Mouse (Mus musculus) erythroblast, embryonic 14.5 days (primary cell): ENCODE results near the gene Mkln1. TPM values are rescaled to one million over a fixed set of nuclear protein-coding genes. Genes with fewer than 3 reads are reported as not detected.

Source experiments
- H3K27me3 ChIP-seq: 2 replicates; pipeline ENCODE4 v1.6.1; 2012; ENCODE audit warnings: inconsistent platforms; ENCODE audit not compliant: control insufficient read depth
- H3K36me3 ChIP-seq: 2 replicates; pipeline ENCODE4 v1.6.1; 2012; ENCODE audit warnings: mild to moderate bottlenecking, inconsistent platforms; ENCODE audit not compliant: control insufficient read depth
- H3K4me1 ChIP-seq: 2 replicates; pipeline ENCODE4 v1.6.1; 2012; ENCODE audit warnings: inconsistent platforms; ENCODE audit not compliant: control insufficient read depth
- H3K4me3 ChIP-seq: replicated peaks from 2 replicates; pipeline ENCODE3; 2012; ENCODE audit warnings: moderate library complexity, mild to moderate bottlenecking, inconsistent platforms
- H3K9me3 ChIP-seq: 2 replicates; pipeline ENCODE4 v1.6.1; 2012; ENCODE audit warnings: low read length, inconsistent platforms, mixed read lengths; ENCODE audit not compliant: control insufficient read depth
- GATA1 ChIP-seq: IDR thresholded peaks from 2 replicates; pipeline ENCODE4 v1.6.1; 2012; ENCODE audit warnings: low read length, inconsistent platforms, mixed read lengths
- TAL1 ChIP-seq: IDR thresholded peaks from 3 replicates; pipeline ENCODE4 v1.6.1; 2012; ENCODE audit warnings: low read length, inconsistent platforms, mixed read lengths
- polyA plus RNA-seq: library from polyadenylated mRNA; stranded (reverse); fragments of >175 nt; gene quantifications from 2 replicates; pipeline ENCODE4 v1.2.3, GENCODE M21; 2012

Mkln1 gene
- polyA plus RNA-seq, 1 experiment: 4.1 TPM

DNA sequence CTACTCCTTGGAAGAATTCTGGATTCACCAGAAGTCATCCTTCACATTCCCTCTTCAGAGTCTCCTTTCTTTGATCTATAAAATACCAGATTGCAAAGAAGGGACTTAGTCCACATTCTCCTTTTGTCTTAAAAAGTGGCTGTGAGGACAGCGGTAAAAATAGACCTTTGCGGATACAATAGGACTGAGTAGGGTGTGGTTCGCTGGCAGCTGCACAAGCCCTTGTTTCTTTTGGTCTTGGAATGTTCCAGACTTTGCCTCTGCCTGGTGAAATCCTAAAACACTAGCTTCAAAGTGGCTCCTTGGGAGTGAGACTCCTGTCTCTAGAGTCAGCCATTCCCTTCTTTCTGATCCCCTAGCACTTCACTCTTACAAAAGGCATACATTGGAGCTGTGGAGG, 27.4 kb upstream of the Mkln1 start:
- H3K9me3 ChIP-seq: no peaks in the 10 kb centered on the region
- no peaks in the 10 kb centered on the region for H3K27me3 ChIP-seq
- H3K4me3 ChIP-seq: no peak overlapping the region
- H3K36me3 ChIP-seq: no peaks in the 10 kb centered on the region
- H3K4me1 ChIP-seq: no peaks in the 10 kb centered on the region
- TF ChIP-seq GATA1 (no peak), TAL1 (no peak)

DNA sequence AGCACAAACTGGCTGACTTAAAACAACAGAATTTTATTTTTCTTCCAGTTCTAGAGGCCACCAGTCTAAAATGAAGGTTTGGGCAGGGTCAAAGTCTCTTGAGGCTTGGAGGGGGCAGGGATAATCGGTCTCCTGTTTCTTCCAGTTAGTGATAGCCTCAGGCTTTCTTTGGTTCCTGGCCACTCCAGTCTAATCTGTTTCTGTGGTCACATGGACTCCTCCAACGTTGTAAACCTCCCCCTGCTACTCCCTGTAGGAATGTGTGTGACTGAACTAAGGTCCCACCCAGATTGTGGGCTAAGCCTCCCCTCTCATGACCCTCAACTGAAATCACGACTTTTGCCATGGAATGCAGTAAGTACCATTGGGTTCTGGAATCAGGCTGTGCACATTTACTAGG, 25.9 kb upstream of the Mkln1 start:
- H3K4me1 ChIP-seq: no peaks in the 10 kb centered on the region
- TF ChIP-seq GATA1 (no peak), TAL1 (no peak)
- H3K27me3 ChIP-seq: no peaks in the 10 kb centered on the region
- H3K4me3 ChIP-seq: no peak overlapping the region
- H3K9me3 ChIP-seq: no peaks in the 10 kb centered on the region
- no peaks in the 10 kb centered on the region for H3K36me3 ChIP-seq

- H3K36me3 ChIP-seq: no peaks in the 10 kb centered on the region
- H3K4me3 ChIP-seq: no peak overlapping the region
- no peaks in the 10 kb centered on the region for H3K4me1 ChIP-seq
- H3K9me3 ChIP-seq: no peaks in the 10 kb centered on the region
- H3K27me3 ChIP-seq: no peaks in the 10 kb centered on the region
- TF ChIP-seq GATA1: no peak
- no peak for TF ChIP-seq TAL1
Measured at GRCm38 (mm10) chr6:31373084-31373673, 25.4 kb upstream of the Mkln1 start.

GRCm38 (mm10) chr6:31382989-31383388, 15.5 kb upstream of the Mkln1 start:
- no peaks in the 10 kb centered on the region for H3K36me3 ChIP-seq
- H3K27me3 ChIP-seq: no peaks in the 10 kb centered on the region
- H3K4me3 ChIP-seq: no peak overlapping the region
- H3K9me3 ChIP-seq: peaks cover 2% of the 10 kb centered on the region; the same call in 1 of the 2 replicates
- H3K4me1 ChIP-seq: peaks cover 3% of the 10 kb centered on the region
- TF ChIP-seq TAL1 (no peak), GATA1 (no peak)

GRCm38 (mm10) chr6:31384794-31385193, 13.7 kb upstream of the Mkln1 start:
- no peak overlapping the region for H3K4me3 ChIP-seq
- peaks cover 3% of the 10 kb centered on the region for H3K4me1 ChIP-seq
- H3K36me3 ChIP-seq: no peaks in the 10 kb centered on the region; the same call in 1 of the 2 replicates
- no peaks in the 10 kb centered on the region for H3K27me3 ChIP-seq
- no peak for TF ChIP-seq GATA1
- TF ChIP-seq TAL1: no peak
- H3K9me3 ChIP-seq: peaks cover 2% of the 10 kb centered on the region; the same call in 1 of the 2 replicates

GRCm38 (mm10) chr6:31385281-31386145, 13.0 kb upstream of the Mkln1 start:
- Histone ChIP-seq H3K27me3 (no peaks in the 10 kb centered on the region), H3K36me3 (no peaks in the 10 kb centered on the region; the same call in 1 of the 2 replicates)
- TF ChIP-seq TAL1: no peak
- no peak for TF ChIP-seq GATA1

GRCm38 (mm10) chr6:31389716-31390115, 8.8 kb upstream of the Mkln1 start:
- Histone ChIP-seq H3K9me3 (no peaks in the 10 kb centered on the region), H3K36me3 (peaks cover 3% of the 10 kb centered on the region; the same call in 1 of the 2 replicates), H3K27me3 (no peaks in the 10 kb centered on the region), H3K4me3 (no peak overlapping the region), H3K4me1 (peaks cover 4% of the 10 kb centered on the region; the same call in 1 of the 2 replicates)
- TF ChIP-seq GATA1: no peak
- TF ChIP-seq TAL1: no peak

More at GRCm38 (mm10) chr6:31385281-31386145, 13.0 kb upstream of the Mkln1 start:
- H3K4me1 ChIP-seq: peaks cover 3% of the 10 kb centered on the region
- peaks cover under 1% of the 10 kb centered on the region; the same call in 1 of the 2 replicates for H3K9me3 ChIP-seq
- no peak overlapping the region for H3K4me3 ChIP-seq

DNA sequence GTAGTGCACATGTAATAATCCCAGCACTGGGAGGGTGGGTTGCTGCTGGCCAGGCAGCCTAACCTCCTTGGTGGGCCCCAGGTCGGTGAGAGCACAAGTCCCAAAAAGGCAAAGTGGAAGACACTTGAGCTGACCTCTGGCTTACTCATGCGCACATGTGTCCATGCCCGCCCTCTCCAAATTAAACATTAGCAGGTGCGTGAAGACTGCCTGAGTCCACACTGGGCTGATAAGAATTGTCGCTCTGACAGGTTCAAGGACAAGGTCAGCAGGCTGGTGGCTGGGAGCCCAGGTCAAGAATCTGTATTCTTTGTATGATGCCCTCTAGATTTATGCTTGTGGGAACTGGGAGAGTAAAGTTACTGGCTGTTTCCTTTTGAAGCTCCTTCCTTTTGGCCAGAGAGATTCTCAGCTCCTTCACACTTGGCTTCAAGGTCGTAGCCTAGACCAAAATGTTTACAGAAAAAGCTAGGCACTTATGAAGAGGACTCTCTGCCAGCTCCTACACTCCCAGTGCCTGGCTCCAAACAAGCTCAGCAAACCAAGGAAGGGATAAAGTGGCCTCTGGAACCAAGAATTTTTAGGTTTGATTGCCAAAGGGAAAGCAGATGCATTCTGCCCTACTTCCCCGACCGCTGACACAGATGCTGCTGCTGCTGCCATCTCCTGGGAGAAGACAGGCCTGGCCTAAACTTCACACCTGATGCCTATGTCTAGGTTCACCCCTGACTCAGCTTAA, 8.1 kb upstream of the Mkln1 start:
- H3K4me1 ChIP-seq: peaks cover 4% of the 10 kb centered on the region; the same call in 1 of the 2 replicates
- no peaks in the 10 kb centered on the region for H3K9me3 ChIP-seq
- no peak overlapping the region for H3K4me3 ChIP-seq
- H3K27me3 ChIP-seq: no peaks in the 10 kb centered on the region
- TF ChIP-seq GATA1: no peak
- TF ChIP-seq TAL1: no peak
- H3K36me3 ChIP-seq: peaks cover 3% of the 10 kb centered on the region; the same call in 1 of the 2 replicates
